Mouse (Mus musculus): ENCODE measurements around the gene Spata16. TPM values are rescaled to one million over a fixed set of nuclear protein-coding genes. Genes with fewer than 3 reads are reported as not detected.
"Not testable (repeated sequence)": the region's sequence is repeated elsewhere in the genome, so short reads cannot be mapped to it uniquely, and the experiment has no call there.

Gene Spata16
- polyA plus RNA-seq, 1 experiment from 2014 or later: not detected

GRCm38 (mm10) chr3:26709492-26709891 lies 72.1 kb downstream of the Spata16 start:
- not testable (repeated sequence) for H3K9me3 ChIP-seq (ENCODE audit: low read length); H3K4me1 ChIP-seq (ENCODE audit: insufficient read depth, low read length); H3K36me3 ChIP-seq (ENCODE audit: insufficient read depth, low read length); H3K27me3 ChIP-seq (ENCODE audit: insufficient read depth, low read length); H3K9ac ChIP-seq (replicated peaks; ENCODE audit: low read length); H3K27ac ChIP-seq (ENCODE audit: low read length); H3K4me2 ChIP-seq (replicated peaks; ENCODE audit: low read depth, low read length); H3K4me3 ChIP-seq (ENCODE audit: low read length)
- 68% methylated on average over 5 of the region's 5 CpGs for WGBS
- 0 out of 2 replicates have a peak, but pooled peaks have one; percentile 35 for ATAC-seq (ENCODE audit: low FRiP score, low TSS enrichment)

DNA sequence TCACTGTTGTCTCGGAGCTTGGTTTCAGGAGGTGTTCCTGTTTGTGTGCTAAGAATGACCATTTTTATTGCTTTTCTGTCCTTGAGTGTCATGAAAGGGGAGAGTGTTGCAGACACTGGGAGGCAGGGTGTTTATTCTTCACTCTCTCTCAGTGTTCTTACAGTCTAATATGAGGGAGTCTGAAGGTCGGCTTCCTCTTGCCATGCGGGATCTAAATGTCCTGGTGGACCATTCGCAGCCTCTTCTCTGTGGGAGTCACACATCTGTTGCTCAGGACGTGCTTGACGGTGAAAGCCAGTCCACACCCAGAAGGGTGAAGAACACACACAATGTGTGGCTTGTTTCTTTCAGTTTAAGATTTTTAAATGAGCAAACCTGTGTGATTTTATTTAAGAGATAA lies 90.1 kb downstream of the Spata16 start:
- no peaks in the 10 kb centered on the region for H3K27me3 ChIP-seq (ENCODE audit: insufficient read depth, low read length)

DNA sequence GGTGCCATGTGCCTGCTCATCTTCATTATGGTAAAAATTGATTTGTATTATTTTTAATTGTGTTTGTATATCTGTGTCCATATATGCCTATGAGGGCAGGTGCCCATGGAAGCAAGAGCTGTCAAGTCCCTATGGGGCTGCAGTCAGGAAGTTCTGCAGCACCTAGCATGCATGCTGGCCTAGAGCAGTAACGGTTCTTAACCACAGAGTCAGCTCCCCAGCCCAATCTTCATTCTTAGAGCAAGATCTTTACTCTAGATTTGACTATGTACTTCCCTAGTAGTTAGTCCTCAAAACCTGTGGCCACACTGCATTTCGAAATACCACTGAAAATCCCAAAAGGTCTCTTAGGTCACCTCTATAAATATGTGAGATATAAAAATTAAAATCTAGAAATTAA lies 113.1 kb downstream of the Spata16 start:
- Histone ChIP-seq H3K36me3 (ENCODE audit: insufficient read depth, low read length) (no peaks in the 10 kb centered on the region), H3K4me3 (ENCODE audit: low read length) (no peak overlapping the region), H3K9me3 (ENCODE audit: low read length) (no peaks in the 10 kb centered on the region), H3K27me3 (ENCODE audit: insufficient read depth, low read length) (no peaks in the 10 kb centered on the region), H3K27ac (ENCODE audit: low read length) (no peak overlapping the region), H3K4me2 (replicated peaks; ENCODE audit: low read depth, low read length) (no peak overlapping the region), H3K9ac (replicated peaks; ENCODE audit: low read length) (no peak overlapping the region), H3K4me1 (ENCODE audit: insufficient read depth, low read length) (no peaks in the 10 kb centered on the region)
- WGBS: 63% methylated on average over 2 of the region's 2 CpGs
- ATAC-seq (ENCODE audit: low FRiP score, low TSS enrichment): no peak

More for the DNA sequence above, 90.1 kb downstream of the Spata16 start:
- Histone ChIP-seq H3K36me3 (ENCODE audit: insufficient read depth, low read length) (no peaks in the 10 kb centered on the region), H3K4me3 (ENCODE audit: low read length) (no peak overlapping the region), H3K4me1 (ENCODE audit: insufficient read depth, low read length) (no peaks in the 10 kb centered on the region), H3K9me3 (ENCODE audit: low read length) (no peaks in the 10 kb centered on the region), H3K9ac (replicated peaks; ENCODE audit: low read length) (no peak overlapping the region), H3K27ac (ENCODE audit: low read length) (no peak overlapping the region), H3K4me2 (replicated peaks; ENCODE audit: low read depth, low read length) (no peak overlapping the region)
- ATAC-seq (ENCODE audit: low FRiP score, low TSS enrichment): no peak
- WGBS: 31% methylated on average over 6 of the region's 6 CpGs

DNA sequence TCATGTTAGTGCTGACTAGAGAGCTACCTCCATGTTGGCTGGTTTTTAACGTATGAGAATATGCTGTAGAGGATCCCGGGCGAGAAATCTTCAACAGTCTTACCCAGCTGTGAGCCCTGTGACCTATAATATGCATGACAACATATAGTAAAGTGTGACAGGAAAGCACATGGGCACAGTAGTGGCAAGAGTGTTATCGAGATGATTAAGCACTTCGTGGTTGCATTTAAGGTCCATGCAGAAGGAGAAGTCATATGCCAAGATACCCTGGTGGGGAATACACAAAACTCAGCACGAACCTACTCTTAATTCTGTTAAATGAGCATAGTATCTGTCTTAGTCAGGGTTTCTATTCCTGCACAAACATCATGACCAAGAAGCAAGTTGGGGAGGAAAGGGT lies 115.0 kb downstream of the Spata16 start:
- no peak for ATAC-seq (ENCODE audit: low FRiP score, low TSS enrichment)
- Histone ChIP-seq H3K9ac (replicated peaks; ENCODE audit: low read length) (no peak overlapping the region), H3K36me3 (ENCODE audit: insufficient read depth, low read length) (no peaks in the 10 kb centered on the region), H3K4me1 (ENCODE audit: insufficient read depth, low read length) (no peaks in the 10 kb centered on the region), H3K27me3 (ENCODE audit: insufficient read depth, low read length) (no peaks in the 10 kb centered on the region), H3K4me3 (ENCODE audit: low read length) (no peak overlapping the region), H3K4me2 (replicated peaks; ENCODE audit: low read depth, low read length) (no peak overlapping the region), H3K27ac (ENCODE audit: low read length) (no peak overlapping the region), H3K9me3 (ENCODE audit: low read length) (no peaks in the 10 kb centered on the region)
- 82% methylated on average over 6 of the region's 6 CpGs for WGBS

GRCm38 (mm10) chr3:26793334-26794101 lies 156.1 kb downstream of the Spata16 start:
- ATAC-seq (ENCODE audit: low FRiP score, low TSS enrichment): no peak
- Histone ChIP-seq H3K9ac (replicated peaks; ENCODE audit: low read length) (no peak overlapping the region), H3K4me3 (ENCODE audit: low read length) (no peak overlapping the region), H3K36me3 (ENCODE audit: insufficient read depth, low read length) (no peaks in the 10 kb centered on the region), H3K9me3 (ENCODE audit: low read length) (no peaks in the 10 kb centered on the region), H3K27ac (ENCODE audit: low read length) (no peak overlapping the region), H3K4me2 (replicated peaks; ENCODE audit: low read depth, low read length) (no peak overlapping the region), H3K27me3 (ENCODE audit: insufficient read depth, low read length) (no peaks in the 10 kb centered on the region), H3K4me1 (ENCODE audit: insufficient read depth, low read length) (no peaks in the 10 kb centered on the region)
- WGBS: 66% methylated on average over 12 of the region's 12 CpGs

DNA sequence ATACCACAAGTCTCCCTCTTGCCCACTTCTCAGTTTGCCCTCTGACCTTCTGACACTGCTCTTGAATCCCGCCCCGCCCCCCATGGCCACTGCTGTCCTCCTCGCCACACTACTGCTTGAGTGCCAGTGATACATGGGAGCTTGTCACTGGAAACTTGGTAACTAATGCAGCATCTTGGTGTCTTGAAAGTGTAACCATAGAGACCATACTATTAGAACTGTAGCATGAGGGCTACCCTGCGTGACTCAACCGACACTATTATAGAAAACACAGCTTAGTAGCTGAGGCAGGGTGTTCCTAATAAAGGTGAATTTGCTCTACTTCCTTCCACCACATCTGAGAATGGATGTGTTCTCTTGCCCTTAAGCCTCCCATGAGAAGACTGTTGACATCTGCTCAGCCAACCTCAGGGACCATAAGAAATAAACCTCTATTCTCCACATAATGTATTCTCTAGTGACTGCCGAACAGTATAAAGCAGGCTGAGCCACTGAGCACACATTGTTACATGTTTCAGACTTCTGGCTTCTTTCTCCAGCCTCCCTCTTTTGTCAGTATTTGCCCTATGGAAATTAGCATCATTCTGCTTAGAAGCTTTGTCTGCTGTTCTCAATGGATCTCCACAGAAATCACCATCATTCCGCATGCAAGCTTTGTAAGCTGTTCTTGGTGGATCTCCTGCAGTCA lies 158.6 kb downstream of the Spata16 start:
- H3K9ac ChIP-seq (replicated peaks; ENCODE audit: low read length): no peak overlapping the region
- no peak overlapping the region for H3K4me2 ChIP-seq (replicated peaks; ENCODE audit: low read depth, low read length)
- H3K9me3 ChIP-seq (ENCODE audit: low read length): no peaks in the 10 kb centered on the region
- no peak overlapping the region for H3K4me3 ChIP-seq (ENCODE audit: low read length)
- no peaks in the 10 kb centered on the region for H3K4me1 ChIP-seq (ENCODE audit: insufficient read depth, low read length)
- no peak overlapping the region for H3K27ac ChIP-seq (ENCODE audit: low read length)
- WGBS: 82% methylated on average over 7 of the region's 7 CpGs
- no peak for ATAC-seq (ENCODE audit: low FRiP score, low TSS enrichment)
- H3K27me3 ChIP-seq (ENCODE audit: insufficient read depth, low read length): no peaks in the 10 kb centered on the region
- H3K36me3 ChIP-seq (ENCODE audit: insufficient read depth, low read length): no peaks in the 10 kb centered on the region

DNA sequence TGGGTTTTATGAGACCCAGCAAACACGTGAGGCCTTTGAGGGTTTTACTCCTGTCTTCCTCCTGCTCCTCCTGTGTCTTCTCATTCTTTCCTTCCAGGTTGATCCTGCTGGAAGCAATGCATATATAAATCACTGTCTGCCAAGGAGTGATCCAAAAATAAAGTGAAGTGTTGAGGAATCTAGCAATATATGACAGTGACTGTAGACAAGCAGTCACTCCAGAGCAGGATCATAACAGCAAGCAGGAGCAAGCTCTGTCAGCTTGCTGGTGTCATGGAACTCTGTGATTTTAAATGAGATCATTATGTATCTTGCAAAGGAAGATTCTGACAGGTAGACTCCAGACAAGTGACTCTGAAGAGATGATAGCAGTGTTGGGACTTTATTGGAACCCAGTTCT lies 159.5 kb downstream of the Spata16 start:
- H3K4me2 ChIP-seq (replicated peaks; ENCODE audit: low read depth, low read length): no peak overlapping the region
- no peaks in the 10 kb centered on the region for H3K36me3 ChIP-seq (ENCODE audit: insufficient read depth, low read length)
- WGBS: 75% methylated on average over 1 of the region's 1 CpGs
- H3K9me3 ChIP-seq (ENCODE audit: low read length): no peaks in the 10 kb centered on the region
- H3K4me3 ChIP-seq (ENCODE audit: low read length): no peak overlapping the region
- H3K9ac ChIP-seq (replicated peaks; ENCODE audit: low read length): no peak overlapping the region
- no peak overlapping the region for H3K27ac ChIP-seq (ENCODE audit: low read length)
- H3K4me1 ChIP-seq (ENCODE audit: insufficient read depth, low read length): no peaks in the 10 kb centered on the region
- no peaks in the 10 kb centered on the region for H3K27me3 ChIP-seq (ENCODE audit: insufficient read depth, low read length)
- ATAC-seq (ENCODE audit: low FRiP score, low TSS enrichment): no peak

DNA sequence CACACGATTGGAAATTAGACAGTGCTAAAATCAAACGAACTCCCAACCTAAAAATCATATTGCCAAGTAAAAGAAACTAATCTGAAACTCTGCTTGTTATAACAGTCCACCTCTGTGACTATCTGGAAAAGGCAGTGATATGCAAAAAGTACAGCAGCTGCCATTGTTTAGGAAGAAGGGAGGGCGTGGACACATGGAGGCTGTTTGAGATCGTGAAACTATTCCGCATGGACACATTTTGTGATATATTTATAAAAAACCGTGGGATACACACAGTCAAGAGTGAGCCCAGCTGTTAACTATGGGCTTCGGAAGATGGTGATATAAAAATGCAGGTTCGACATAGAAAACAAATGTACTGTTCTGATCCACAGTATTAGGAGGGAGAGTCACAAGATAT lies 176.9 kb downstream of the Spata16 start:
- no peak for ATAC-seq (ENCODE audit: low FRiP score, low TSS enrichment)
- no peak overlapping the region for H3K4me3 ChIP-seq (ENCODE audit: low read length)
- no peaks in the 10 kb centered on the region for H3K9me3 ChIP-seq (ENCODE audit: low read length)
- WGBS: 76% methylated on average over 8 of the region's 8 CpGs
- H3K4me2 ChIP-seq (replicated peaks; ENCODE audit: low read depth, low read length): no peak overlapping the region
- H3K36me3 ChIP-seq (ENCODE audit: insufficient read depth, low read length): no peaks in the 10 kb centered on the region
- no peak overlapping the region for H3K9ac ChIP-seq (replicated peaks; ENCODE audit: low read length)
- H3K27ac ChIP-seq (ENCODE audit: low read length): no peak overlapping the region
- H3K27me3 ChIP-seq (ENCODE audit: insufficient read depth, low read length): no peaks in the 10 kb centered on the region
- no peaks in the 10 kb centered on the region for H3K4me1 ChIP-seq (ENCODE audit: insufficient read depth, low read length)

- no peak for ATAC-seq (ENCODE audit: low FRiP score, low TSS enrichment)
- H3K9ac ChIP-seq (replicated peaks; ENCODE audit: low read length): no peak overlapping the region
These were observed 178.3 kb downstream of the Spata16 start for GRCm38 (mm10) chr3:26815764-26816163.

GRCm38 (mm10) chr3:26819398-26819797 lies 182.0 kb downstream of the Spata16 start:
- Histone ChIP-seq H3K4me2 (replicated peaks; ENCODE audit: low read depth, low read length) (no peak overlapping the region), H3K9me3 (ENCODE audit: low read length) (no peaks in the 10 kb centered on the region), H3K36me3 (ENCODE audit: insufficient read depth, low read length) (no peaks in the 10 kb centered on the region), H3K4me3 (ENCODE audit: low read length) (no peak overlapping the region), H3K9ac (replicated peaks; ENCODE audit: low read length) (no peak overlapping the region), H3K4me1 (ENCODE audit: insufficient read depth, low read length) (no peaks in the 10 kb centered on the region), H3K27ac (ENCODE audit: low read length) (no peak overlapping the region), H3K27me3 (ENCODE audit: insufficient read depth, low read length) (no peaks in the 10 kb centered on the region)
- no peak for ATAC-seq (ENCODE audit: low FRiP score, low TSS enrichment)
- 62% methylated on average over 5 of the region's 5 CpGs for WGBS

More at GRCm38 (mm10) chr3:26815764-26816163, 178.3 kb downstream of the Spata16 start:
- Histone ChIP-seq H3K4me1 (ENCODE audit: insufficient read depth, low read length) (no peaks in the 10 kb centered on the region), H3K36me3 (ENCODE audit: insufficient read depth, low read length) (no peaks in the 10 kb centered on the region), H3K4me3 (ENCODE audit: low read length) (no peak overlapping the region), H3K4me2 (replicated peaks; ENCODE audit: low read depth, low read length) (no peak overlapping the region), H3K9me3 (ENCODE audit: low read length) (no peaks in the 10 kb centered on the region), H3K27ac (ENCODE audit: low read length) (no peak overlapping the region), H3K27me3 (ENCODE audit: insufficient read depth, low read length) (no peaks in the 10 kb centered on the region)
- 92% methylated on average over 5 of the region's 5 CpGs for WGBS
